Mouse (Mus musculus) urinary bladder, postnatal 36 days (tissue): ENCODE measurements around the gene Ehmt1.

Experiments used
- DNase-seq, 2 experiments: peaks; one replicate each; pipeline ENCODE4 v3.0.0; 2022; ENCODE audit warnings: low spot score in 2 of 2, mixed read lengths in 1 of 2

Gene Ehmt1

DNA sequence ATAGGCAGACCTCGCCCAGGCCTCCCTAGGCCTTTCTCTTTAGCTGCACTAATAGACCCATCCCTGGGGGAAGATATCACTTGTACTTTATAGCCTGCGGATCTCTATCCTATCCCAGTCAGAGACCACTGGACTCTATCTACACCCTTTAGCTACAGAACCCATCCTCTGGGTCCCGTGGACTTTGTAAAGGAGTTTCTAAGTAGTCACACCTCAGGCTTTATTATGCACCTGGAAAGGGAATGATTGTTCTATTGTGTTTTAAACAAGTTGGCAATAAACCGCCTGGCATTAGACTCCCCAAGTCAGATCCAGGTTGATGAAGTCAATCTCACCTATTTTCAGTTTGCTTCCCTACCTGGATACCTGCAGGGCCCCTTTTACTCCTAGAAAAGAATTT lies 7.2 kb downstream of the Ehmt1 start:
- DNase-seq, result no peak

DNA sequence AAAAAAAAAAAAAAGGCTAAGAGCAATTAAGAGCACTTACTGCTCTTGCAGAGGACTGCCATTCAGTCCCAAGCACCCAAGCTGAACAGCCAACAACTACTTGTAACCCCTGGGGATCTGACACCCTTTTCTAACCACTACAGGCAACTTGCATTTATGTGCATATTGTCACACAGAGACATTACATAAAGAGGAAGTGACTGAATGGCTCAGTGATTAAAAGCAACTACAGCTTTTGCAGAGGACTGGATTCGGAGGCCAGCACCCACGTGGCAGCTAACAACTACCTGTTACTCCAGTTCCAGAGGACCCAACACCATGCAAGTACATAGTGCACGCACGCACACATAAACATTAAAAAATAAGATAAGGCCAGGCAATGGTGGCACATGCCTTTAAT lies 8.9 kb downstream of the Ehmt1 start:
- DNase-seq, result no peak

DNA sequence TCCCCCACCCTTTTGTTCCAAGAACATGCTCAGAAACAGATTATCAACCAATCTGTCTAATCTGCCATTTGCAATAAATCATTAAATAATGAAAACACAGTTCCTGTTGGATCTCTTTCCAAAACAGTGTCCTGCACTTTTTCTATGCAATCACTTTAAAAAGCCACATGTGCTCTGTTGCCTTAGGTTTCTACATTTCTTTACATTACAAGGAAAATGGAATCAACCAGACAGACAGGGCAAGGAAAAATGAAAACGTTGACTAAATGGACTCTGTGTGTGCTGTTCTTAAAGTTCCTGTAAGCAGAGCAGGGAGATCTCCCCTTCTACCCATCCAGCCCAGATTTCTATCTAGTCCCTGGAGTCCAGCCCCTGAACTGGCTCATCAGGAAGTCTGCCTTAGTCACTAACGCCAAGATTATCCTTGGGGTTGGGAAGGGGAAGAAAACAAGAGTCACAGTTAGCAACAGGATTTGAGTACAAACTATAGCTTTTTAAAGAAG lies 13.7 kb downstream of the Ehmt1 start:
- DNase-seq, result no peak

DNA sequence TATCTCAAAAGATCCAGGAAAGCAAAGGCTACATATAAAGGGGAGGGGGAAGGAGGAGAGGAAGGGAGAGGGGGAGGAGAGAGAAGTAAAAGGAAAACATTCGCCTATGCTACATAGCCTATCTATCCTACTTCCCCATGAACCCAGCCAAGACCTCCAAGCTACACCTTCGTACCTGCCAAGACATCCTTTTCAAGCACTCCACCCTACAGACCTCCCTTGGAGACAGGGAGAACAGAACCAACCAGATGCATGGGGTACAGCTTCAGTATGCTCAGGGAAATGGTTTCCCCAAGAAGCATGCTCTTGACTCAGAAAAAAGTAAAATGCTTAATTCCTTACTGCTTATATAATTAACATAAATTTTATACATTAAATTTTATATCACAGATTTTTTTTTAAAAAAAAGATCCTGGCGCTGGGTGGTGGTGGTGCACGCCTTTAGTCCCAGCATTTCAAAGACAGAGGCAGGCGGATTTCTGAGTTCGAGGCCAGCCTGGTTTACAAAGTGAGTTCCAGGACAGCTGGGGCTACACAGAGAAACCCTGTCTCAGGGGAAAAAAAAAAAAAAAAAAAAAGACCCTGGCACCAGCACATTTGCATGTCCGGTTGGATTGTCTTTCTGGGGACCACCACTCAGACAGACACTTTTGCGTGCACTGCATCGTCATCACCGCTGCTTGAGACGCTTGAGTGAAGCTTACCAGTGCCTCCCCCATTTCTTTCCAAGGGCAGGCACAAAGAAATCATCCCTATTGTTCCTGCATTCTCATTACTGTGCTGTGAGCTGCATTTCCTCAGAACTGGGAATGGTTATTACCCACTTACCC lies 14.4 kb downstream of the Ehmt1 start:
- no peak for DNase-seq

DNA sequence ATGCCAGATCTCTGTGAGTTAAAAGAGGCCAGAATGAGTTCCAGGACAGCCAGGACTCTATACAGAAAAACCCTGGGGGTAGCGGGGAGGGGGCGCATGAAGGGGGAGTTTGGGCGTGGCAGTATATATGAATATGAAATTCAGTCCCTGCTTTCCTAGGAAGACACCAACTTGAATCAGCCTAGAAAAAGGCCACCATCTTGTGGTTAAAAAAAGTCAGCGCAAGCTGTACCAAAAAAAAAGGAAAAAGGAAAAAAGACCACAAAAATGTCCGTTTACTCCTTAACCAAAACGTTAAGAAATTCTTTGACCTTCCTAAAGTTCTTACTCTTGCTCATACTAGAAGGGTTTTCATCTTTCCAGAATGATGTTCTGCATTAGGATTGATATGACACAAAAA lies 16.4 kb downstream of the Ehmt1 start:
- no peak for DNase-seq

DNA sequence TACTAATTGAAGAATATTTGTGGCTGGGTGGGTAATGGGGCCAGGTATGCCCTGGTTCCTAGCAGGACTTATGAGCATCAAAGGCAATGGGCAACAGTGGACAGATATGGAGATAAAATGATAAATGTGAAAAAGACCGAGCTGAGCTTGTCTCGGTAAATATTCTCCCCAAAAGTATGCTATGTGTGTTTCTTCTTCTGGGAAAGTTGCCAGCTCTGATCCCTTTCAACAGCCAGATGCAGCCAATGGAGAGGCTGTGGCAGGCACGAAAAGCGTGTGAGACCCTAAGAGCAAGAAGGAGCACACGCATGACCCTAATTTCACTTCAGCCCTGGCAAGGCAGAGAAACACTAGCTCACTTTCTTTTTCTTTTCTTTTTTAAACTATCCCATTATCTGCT lies 18.4 kb downstream of the Ehmt1 start:
- no peak for DNase-seq

DNA sequence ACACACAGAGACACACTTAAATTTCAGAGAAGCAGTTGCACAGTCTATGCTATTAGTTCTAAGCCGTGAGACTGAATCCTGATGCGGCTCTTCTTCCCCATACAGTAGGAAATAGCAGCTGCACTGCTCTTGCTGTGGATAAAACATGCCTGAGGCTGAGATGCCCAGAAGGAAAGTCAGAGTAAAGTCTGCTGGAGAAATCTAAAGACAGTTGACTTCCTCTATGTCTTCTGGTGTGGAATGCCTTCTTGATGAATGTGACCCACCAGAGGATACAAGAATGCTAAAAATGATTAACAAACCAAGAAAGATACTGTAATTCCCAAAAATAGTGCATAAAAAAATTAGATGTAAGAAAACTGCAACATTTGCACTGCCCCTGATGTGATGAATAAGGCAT lies 20.1 kb downstream of the Ehmt1 start:
- DNase-seq, result no peak

DNA sequence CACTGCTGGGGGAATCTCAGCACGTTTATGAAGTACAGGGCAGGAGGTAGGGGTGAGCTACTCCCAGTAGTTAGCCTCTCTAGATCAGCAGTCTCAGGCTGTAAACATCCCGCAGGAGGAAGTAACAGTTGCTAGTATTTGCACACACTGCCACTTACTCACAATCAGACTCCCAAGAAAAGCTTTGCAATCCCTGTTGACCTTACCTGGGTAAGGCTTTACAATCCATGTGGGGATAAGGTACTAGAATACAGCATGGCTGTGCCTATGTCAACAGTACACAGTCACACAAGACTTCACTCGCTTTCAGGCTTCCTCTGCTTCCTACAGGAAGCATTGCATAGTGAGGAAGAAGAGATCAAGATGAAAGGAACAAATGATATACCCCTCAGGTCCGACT lies 22.7 kb downstream of the Ehmt1 start:
- no peak for DNase-seq

DNA sequence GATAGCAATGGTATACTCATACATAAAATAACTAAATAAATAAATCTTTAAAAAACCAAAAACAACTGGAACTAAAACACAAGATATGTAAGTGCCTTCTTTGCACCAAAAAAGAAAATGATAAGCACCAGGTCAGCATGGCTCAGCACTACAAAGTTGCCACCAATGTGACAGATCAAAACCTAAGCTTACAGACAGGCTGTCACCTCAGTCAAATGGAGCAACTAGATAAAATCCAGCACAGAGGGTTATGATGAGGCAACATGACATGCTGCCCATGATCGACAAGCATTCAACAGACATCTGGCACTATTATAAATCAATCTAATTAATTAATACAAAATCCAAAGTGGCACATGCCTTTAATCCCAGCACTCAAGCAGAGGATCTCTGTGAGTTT lies 25.2 kb downstream of the Ehmt1 start:
- no peak for DNase-seq

DNA sequence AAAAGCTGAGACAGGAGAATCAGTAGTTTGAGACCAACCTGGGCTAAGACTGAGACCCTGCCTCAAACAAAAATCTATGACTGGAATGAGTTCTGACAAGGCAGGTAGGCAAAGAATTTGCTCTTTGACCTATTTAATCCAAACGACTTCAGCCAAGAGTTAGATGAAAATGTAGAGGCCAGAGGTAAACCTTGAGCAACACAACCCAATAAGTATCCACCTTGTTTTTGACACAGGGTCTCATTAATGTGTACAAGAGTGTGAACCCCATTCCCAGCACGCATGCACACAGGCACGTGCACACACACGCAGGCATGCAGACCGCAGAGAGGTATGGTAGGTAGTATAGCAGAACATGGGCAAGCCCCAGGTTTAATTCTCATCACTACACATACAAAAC lies 27.1 kb downstream of the Ehmt1 start:
- DNase-seq, result no peak

DNA sequence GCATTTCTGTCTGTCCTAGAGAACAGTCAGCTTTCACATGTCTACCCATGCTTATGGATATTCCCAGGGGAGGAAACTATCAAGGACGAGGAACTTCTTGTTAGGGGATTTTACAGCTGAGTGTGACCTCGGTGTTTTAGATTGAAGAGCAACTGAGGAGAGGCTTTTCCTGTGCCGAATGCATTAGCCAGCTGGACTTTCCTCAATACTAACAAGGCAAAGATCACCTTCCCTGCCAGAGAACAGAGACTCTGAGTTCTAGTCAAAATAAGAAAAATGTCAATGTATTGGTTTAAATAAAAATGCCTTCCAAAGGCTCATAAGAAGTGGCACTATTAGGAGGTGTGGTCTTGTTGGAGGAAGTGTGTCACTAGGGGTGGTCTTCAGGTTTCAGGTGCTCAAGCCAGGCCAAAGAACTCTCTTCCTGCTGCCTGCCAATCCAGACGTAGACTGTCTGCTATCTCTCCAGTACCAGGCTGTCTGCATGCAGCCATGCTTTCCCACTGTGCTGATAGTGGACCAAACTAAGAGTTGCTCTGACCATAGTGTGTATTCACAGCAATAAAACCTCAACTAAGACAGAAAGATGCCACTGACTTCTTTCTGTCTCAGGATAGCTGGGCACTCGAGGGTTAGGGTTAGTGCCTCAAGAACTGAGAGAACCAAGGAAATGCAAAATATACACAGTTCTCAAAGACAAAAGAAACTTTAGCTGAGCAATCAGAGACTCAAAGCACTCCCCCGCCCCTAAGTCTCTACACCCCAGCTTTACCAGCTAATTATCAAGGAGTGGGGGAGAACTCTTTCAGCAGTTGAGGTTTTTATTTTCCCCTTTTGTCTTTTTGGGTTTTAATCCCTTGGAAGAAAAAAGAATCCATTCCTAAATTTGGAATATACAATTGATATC lies 28.6 kb downstream of the Ehmt1 start:
- no peak for DNase-seq

DNA sequence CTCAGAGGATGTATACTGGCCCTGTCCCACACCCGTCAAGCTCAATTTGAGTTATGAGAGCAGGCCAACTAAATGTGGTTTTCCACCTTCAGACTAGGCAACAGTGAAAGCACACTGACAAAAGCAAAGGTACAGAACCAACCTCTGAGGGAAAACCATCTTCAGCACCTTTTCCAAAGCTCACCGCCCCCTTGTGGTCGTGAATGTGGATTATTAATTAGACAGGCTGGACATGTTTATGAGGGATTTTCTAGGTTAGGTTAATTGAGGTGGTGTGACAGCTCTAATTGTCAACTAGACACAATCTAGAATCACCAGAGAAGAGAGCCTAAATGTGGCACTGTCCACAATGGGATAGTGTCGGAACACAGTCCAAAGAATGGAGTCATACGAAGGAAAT lies 30.5 kb downstream of the Ehmt1 start:
- no peak for DNase-seq

DNA sequence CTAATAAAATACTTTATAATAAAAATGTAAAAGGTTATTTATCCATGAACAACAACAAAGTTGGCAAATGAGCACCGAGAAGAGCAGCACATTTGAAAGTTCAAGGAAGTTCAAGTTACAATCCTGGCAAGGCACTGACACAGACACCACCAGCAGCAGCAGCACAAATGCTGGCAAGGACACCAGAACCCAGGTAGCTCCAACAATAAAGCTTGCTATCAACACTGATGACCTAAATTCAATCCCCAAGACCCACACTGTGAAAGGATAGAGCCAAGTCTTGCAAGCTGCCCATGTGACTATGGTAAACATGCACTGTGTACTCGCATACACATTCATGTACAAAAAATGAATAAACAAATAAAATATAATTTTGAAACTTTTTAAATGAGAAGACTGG lies 38.7 kb downstream of the Ehmt1 start:
- DNase-seq, result no peak

DNA sequence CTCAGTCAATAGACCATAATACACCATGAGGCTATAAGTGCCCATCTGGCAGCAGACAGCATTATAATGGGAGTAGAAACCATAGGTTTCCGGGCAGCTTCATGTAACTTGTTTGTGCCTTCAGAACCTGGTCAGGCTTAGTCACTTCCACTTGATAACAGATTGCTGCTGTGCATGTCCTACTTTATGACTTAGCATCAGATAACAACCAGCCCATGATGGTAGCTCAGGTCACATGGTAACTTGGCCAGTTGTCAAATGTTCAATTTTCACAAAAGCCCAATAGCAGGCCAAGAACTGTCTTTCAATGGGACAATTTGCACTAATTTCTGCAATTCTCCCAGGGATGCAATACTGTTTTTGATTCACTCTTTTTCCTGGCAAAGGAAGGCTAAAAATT lies 48.5 kb downstream of the Ehmt1 start:
- no peak for DNase-seq

DNA sequence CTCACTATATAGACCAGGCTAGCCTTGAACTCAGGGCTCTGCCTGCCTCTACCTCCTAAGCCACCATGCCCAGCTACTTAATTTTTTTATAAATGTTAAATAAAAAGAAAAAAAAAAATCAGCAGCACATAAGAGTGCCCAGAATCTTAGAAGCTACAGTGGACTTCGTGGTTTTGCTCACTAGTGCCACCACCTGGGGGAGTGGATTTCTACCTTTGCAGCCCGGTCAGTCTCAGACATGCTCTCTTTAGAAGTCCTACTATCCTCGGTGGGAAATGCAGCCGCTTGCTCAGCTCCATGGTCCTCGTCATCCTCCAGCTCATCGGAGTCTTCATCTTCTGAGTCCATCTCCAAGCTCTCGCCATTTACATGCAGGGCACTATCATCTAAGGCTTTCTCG lies 56.4 kb downstream of the Ehmt1 start:
- DNase-seq, result peak in 1 of 2 experiments; percentile 5

DNA sequence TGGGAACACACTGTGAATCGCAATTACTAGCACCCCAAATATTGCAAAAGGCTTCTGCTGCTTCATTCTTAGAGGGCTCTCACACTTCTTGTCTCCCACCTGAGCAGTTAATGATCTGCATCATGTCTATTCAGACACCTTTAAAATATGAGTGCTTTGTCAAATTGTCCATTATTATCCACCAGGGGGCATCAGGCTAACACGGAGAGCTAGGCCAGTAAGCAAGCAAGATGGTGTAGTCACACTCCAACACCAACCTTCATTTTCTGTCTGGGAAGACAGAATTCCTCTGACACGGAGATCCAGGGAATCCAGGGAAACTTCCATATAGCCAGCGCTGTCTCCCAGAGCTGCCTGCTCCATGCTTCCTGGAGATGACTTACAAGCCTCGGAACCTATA lies 67.0 kb downstream of the Ehmt1 start:
- DNase-seq, result no peak

DNA sequence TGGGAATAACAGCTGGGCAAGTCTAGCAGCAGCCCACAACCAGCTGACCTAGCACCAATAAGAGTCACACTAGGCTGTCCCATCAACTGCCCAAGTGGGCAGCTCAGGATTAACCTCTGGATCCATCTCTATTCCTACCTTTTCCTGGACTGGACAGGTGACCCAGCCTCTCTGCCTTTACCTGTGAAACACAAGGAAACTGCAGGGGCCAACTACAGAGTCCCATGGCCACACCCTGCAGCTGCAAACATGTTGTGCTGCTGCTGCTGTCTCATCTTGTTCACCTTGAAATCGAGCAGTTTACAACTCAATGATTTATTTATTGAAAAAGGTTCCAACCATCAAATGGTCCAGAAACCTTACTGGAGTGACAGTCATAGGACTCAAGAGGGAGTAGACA lies 72.9 kb downstream of the Ehmt1 start:
- DNase-seq, result no peak

DNA sequence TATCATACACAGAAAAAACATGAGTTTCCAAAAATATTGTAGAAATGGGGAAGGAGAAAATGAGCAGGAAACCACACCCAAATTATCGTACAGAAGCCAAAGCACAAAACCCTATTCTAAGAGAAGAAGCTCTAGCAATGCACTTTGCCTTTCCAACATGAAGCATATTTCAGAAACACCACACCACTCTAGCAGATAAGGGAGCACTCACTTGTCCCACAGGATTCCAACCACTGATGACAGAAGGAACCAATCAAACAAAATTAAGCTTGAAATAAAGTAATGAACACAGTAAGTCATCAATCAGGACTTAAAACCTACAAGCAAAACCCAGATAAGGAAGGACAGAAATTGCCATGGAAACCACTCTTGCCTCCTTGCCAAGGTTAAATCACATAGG lies 74.2 kb downstream of the Ehmt1 start:
- no peak for DNase-seq

DNA sequence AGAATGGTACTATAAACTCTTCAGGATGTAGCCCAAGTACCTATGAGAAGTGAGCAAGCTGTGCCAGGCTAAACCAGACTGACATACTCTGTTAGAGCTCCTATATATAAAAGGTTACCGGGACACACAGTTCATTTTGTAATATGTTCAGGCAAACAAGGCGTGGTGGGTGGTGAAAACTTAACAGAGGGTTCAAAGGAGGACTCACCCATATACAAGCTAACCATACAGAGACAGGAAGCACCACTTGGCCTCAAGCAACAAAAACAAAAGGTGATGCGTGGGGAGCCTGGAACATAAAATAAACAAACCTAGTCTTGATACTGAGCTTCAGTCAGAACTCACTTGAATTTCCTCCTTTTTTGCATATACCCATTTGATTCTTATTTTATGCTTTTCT lies 88.8 kb downstream of the Ehmt1 start:
- no peak for DNase-seq

DNA sequence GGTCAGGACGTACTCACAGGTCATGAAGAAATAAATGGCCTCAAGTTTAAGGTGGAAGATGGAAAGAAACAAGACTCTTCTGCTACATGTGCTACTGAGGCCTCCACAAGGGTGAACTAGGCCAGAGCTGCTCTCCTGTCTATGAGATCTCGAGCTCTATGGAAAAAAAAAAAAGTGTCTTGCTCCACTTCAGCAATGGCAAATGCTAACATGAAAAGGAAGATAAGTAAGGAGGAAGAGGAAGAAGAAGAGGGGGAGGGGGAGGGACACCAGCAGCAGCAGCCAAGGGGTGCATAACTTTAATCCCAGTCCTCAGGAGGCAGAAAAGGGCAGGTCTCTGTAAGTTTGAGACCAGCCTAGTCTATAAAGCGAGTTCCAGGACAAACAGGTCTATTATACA lies 109.7 kb downstream of the Ehmt1 start:
- DNase-seq, result no peak

DNA sequence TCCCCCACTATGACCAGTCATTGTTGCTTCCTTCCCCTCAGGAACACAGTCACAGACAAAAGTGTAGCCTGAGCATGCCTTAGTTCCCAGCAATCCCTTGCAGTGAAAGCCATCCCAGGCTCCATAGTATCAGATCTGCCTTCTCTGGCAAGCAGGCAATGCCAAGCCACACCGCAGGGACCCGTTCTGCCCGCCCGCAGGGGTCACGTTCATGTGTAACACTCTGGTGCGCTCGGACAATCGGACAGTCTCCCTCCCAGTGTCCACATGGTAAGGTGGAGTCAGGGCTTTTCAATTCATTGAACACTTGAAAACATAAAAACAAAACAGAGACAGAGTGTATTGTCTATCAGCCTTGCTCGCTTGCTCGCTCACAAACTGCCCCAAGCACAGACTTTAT lies 111.7 kb downstream of the Ehmt1 start:
- no peak for DNase-seq

DNA sequence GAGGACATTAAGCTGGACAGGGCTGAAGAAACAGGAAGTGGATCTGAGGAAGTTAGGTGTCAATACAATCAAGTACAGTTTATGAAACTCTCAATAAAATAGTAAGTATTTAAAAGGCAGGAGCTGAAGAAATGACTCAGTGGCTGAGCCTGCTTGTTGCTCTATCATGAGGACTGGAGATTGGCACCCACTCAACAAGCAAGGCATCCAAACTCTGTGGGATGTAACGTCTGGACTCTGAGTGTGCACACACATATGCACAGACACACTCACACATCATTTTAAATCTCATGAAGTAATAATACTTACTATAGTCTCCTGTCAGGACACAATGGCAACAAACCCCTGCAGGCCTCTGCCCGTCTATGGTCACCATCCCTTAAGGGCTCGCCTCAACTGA lies 112.4 kb downstream of the Ehmt1 start:
- no peak for DNase-seq

DNA sequence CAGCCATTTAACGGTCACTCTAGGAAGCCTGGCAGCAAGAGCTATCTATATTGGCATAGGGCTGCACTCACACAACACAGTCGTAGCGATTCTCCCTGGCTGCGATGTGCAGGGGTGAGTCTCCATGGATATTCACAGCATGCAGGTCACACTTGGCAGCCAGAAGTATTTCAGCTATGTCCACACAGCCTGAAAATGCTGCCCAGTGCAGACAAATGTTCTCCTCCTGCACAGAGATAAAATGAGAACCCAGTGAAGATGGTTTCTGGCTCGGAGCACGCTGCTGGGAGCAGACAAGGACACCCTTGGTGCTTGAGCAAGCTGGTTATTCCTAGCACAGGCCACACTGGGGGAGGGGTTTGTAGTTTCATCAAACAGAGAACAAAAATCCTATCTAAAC lies 113.3 kb downstream of the Ehmt1 start:
- DNase-seq, result no peak
